Mouse (Mus musculus) MEL (cell line): ENCODE results near the gene Rom1.

Source experiments
- CHD1 ChIP-seq: IDR thresholded peaks from 2 replicates; pipeline ENCODE4 v1.6.1; 2012; ENCODE audit warnings: low read depth, mild to moderate bottlenecking, inconsistent platforms, low read length, improper control_type of control experiment
- CTCF ChIP-seq, 3 experiments: IDR thresholded peaks in 2 of 3; conservative IDR thresholded peaks in 1 of 3; 2 replicates each; pipeline ENCODE4 v1.5.1; 2011 to 2012; ENCODE audit warnings: low read length in 3 of 3, low read depth in 2 of 3, mild to moderate bottlenecking in 2 of 3, improper control_type of control experiment in 1 of 3, inconsistent platforms in 1 of 3, mixed read lengths in 1 of 3, moderate library complexity in 1 of 3; ENCODE audit not compliant: control insufficient read depth in 1 of 3, insufficient read depth in 1 of 3, poor library complexity in 1 of 3, severe bottlenecking in 1 of 3
- EP300 ChIP-seq, 2 experiments: IDR thresholded peaks; 2 replicates each; pipeline ENCODE4 v1.6.1; 2011; ENCODE audit warnings: improper control_type of control experiment in 2 of 2, low read length in 2 of 2, low read depth in 1 of 2, mild to moderate bottlenecking in 1 of 2
- MXI1 ChIP-seq: IDR thresholded peaks from 2 replicates; pipeline ENCODE4 v1.6.1; 2011; ENCODE audit warnings: mild to moderate bottlenecking, low read depth, low read length, improper control_type of control experiment
- NRF1 ChIP-seq: IDR thresholded peaks from 2 replicates; pipeline ENCODE4 v1.6.1; 2014; ENCODE audit warnings: low read depth, mild to moderate bottlenecking, inconsistent platforms, low read length, improper control_type of control experiment, moderate library complexity; ENCODE audit not compliant: poor library complexity, insufficient read depth, severe bottlenecking
- POLR2AphosphoS2 ChIP-seq: IDR thresholded peaks from 2 replicates; pipeline ENCODE4 v1.6.1; 2011; ENCODE audit warnings: low read length, improper control_type of control experiment
- ZKSCAN1 ChIP-seq: IDR thresholded peaks from 2 replicates; pipeline ENCODE4 v1.6.1; 2012; ENCODE audit warnings: low read depth, mild to moderate bottlenecking, inconsistent platforms, low read length, improper control_type of control experiment, moderate library complexity

GRCm38 (mm10) chr19:8921741-8922140 lies 7.4 kb downstream of the Rom1 start:
- TF ChIP-seq CHD1, result no peak
- no peak for TF ChIP-seq EP300 (IDR thresholded peaks at IDR 0.05; ENCODE audit: low read depth in 1 of 2, low read length in 2 of 2)
- TF ChIP-seq POLR2AphosphoS2, result no peak
- no peak for TF ChIP-seq NRF1
- TF ChIP-seq ZKSCAN1, result no peak
- TF ChIP-seq MXI1, result no peak
- no peak for TF ChIP-seq CTCF (IDR thresholded peaks at IDR 0.05 in 2 of 3, conservative IDR thresholded peaks at IDR 0.05 in 1 of 3; ENCODE audit: control insufficient read depth in 1 of 3, insufficient read depth in 1 of 3, low read depth in 2 of 3, low read length in 3 of 3, poor library complexity in 1 of 3, severe bottlenecking in 1 of 3)
